Mouse (Mus musculus): ENCODE measurements around the gene Glod4. TPM values are rescaled to one million over a fixed set of nuclear protein-coding genes. Genes with fewer than 3 reads are reported as not detected.

Gene Glod4
- polyA plus RNA-seq, 1 experiment from 2014 or later, result 134 TPM

GRCm38 (mm10) chr11:76120407-76120901, 123.1 kb downstream of the Glod4 start:
- 68% methylated on average over 10 of the region's 10 CpGs for WGBS
- peaks cover 47% of the 10 kb centered on the region for H3K36me3 ChIP-seq (replicated peaks)
- no peak overlapping the region for H3K27ac ChIP-seq
- H3K4me3 ChIP-seq, result no peak overlapping the region
- H3K27me3 ChIP-seq (ENCODE audit: poor library complexity, severe bottlenecking), result no peaks in the 10 kb centered on the region
- no peaks in the 10 kb centered on the region; the same call in 1 of the 2 replicates for H3K4me1 ChIP-seq
- DNase-seq (ENCODE audit: extremely low spot score, low spot score), result no peak
- no peaks in the 10 kb centered on the region for H3K9me3 ChIP-seq

- H3K9me3 ChIP-seq, result no peaks in the 10 kb centered on the region
- H3K27me3 ChIP-seq (ENCODE audit: poor library complexity, severe bottlenecking), result no peaks in the 10 kb centered on the region
- no peak overlapping the region for H3K4me3 ChIP-seq
- WGBS, result 96% methylated on average over 3 of the region's 3 CpGs
- H3K4me1 ChIP-seq, result no peaks in the 10 kb centered on the region
- H3K36me3 ChIP-seq (replicated peaks), result peaks cover 29% of the 10 kb centered on the region
- DNase-seq (ENCODE audit: extremely low spot score, low spot score), result no peak
- no peak overlapping the region for H3K27ac ChIP-seq
Observed at GRCm38 (mm10) chr11:76110416-76110815, 133.1 kb downstream of the Glod4 start.

- 89% methylated on average over 11 of the region's 11 CpGs for WGBS
- Histone ChIP-seq H3K9me3 (no peaks in the 10 kb centered on the region), H3K4me1 (no peaks in the 10 kb centered on the region), H3K4me3 (no peak overlapping the region), H3K27me3 (ENCODE audit: poor library complexity, severe bottlenecking) (no peaks in the 10 kb centered on the region), H3K36me3 (replicated peaks) (peaks cover 11% of the 10 kb centered on the region; the same call in 1 of the 2 replicates), H3K27ac (no peak overlapping the region)
- no peak for DNase-seq (ENCODE audit: extremely low spot score, low spot score)
Observed at GRCm38 (mm10) chr11:76106551-76107496, 136.7 kb downstream of the Glod4 start.

- H3K27ac ChIP-seq, result no peak overlapping the region
- H3K4me1 ChIP-seq, result no peaks in the 10 kb centered on the region
- peaks cover 24% of the 10 kb centered on the region for H3K36me3 ChIP-seq (replicated peaks)
- no peaks in the 10 kb centered on the region for H3K27me3 ChIP-seq (ENCODE audit: poor library complexity, severe bottlenecking)
- H3K9me3 ChIP-seq, result no peaks in the 10 kb centered on the region
- no peak for DNase-seq (ENCODE audit: extremely low spot score, low spot score)
- no peak overlapping the region for H3K4me3 ChIP-seq
Observed at GRCm38 (mm10) chr11:76101154-76101553, 142.4 kb downstream of the Glod4 start.

GRCm38 (mm10) chr11:76099193-76099975, 144.1 kb downstream of the Glod4 start:
- DNase-seq (ENCODE audit: extremely low spot score, low spot score), result no peak
- Histone ChIP-seq H3K27ac (no peak overlapping the region), H3K4me1 (no peaks in the 10 kb centered on the region), H3K36me3 (replicated peaks) (peaks cover 23% of the 10 kb centered on the region), H3K9me3 (no peaks in the 10 kb centered on the region), H3K4me3 (no peak overlapping the region), H3K27me3 (ENCODE audit: poor library complexity, severe bottlenecking) (no peaks in the 10 kb centered on the region)
- WGBS, result 88% methylated on average over 4 of the region's 4 CpGs

- no peaks in the 10 kb centered on the region for H3K4me1 ChIP-seq
- WGBS, result 94% methylated on average over 8 of the region's 8 CpGs
- H3K27ac ChIP-seq, result no peak overlapping the region
- peaks cover 14% of the 10 kb centered on the region for H3K36me3 ChIP-seq (replicated peaks)
- H3K4me3 ChIP-seq, result no peak overlapping the region
- H3K27me3 ChIP-seq (ENCODE audit: poor library complexity, severe bottlenecking), result no peaks in the 10 kb centered on the region
- H3K9me3 ChIP-seq, result no peaks in the 10 kb centered on the region
- DNase-seq (ENCODE audit: extremely low spot score, low spot score), result no peak
Observed at GRCm38 (mm10) chr11:76093610-76094009, 149.9 kb downstream of the Glod4 start.

- Histone ChIP-seq H3K9me3 (no peaks in the 10 kb centered on the region), H3K27ac (no peak overlapping the region), H3K27me3 (ENCODE audit: poor library complexity, severe bottlenecking) (no peaks in the 10 kb centered on the region), H3K36me3 (replicated peaks) (peaks cover 23% of the 10 kb centered on the region), H3K4me1 (0 out of 2 replicates have a peak, but pooled peaks cover 3% of the 10 kb centered on the region), H3K4me3 (no peak overlapping the region)
- no peak for DNase-seq (ENCODE audit: extremely low spot score, low spot score)
- 93% methylated on average over 6 of the region's 6 CpGs for WGBS
Observed at GRCm38 (mm10) chr11:76089776-76090175, 153.7 kb downstream of the Glod4 start.

GRCm38 (mm10) chr11:76088506-76088905, 155.0 kb downstream of the Glod4 start:
- Histone ChIP-seq H3K27me3 (ENCODE audit: poor library complexity, severe bottlenecking) (no peaks in the 10 kb centered on the region), H3K9me3 (no peaks in the 10 kb centered on the region), H3K36me3 (replicated peaks) (peaks cover 23% of the 10 kb centered on the region), H3K4me3 (no peak overlapping the region), H3K27ac (no peak overlapping the region), H3K4me1 (peaks cover 6% of the 10 kb centered on the region; the same call in 1 of the 2 replicates)
- WGBS, result 86% methylated on average over 4 of the region's 4 CpGs
- no peak for DNase-seq (ENCODE audit: extremely low spot score, low spot score)

- H3K4me3 ChIP-seq, result no peak overlapping the region
- no peak overlapping the region for H3K27ac ChIP-seq
- H3K9me3 ChIP-seq, result no peaks in the 10 kb centered on the region
- WGBS, result 63% methylated on average over 5 of the region's 5 CpGs
- peaks cover 26% of the 10 kb centered on the region for H3K36me3 ChIP-seq (replicated peaks)
- H3K4me1 ChIP-seq, result peaks cover 6% of the 10 kb centered on the region; the same call in 1 of the 2 replicates
- peak; percentile 30 for DNase-seq (ENCODE audit: extremely low spot score, low spot score)
- no peaks in the 10 kb centered on the region for H3K27me3 ChIP-seq (ENCODE audit: poor library complexity, severe bottlenecking)
Observed at GRCm38 (mm10) chr11:76085898-76086591, 157.5 kb downstream of the Glod4 start.

- H3K4me1 ChIP-seq, result peaks cover 11% of the 10 kb centered on the region; the same call in 1 of the 2 replicates
- WGBS, result 100% methylated on average over 1 of the region's 1 CpGs
- no peak overlapping the region for H3K4me3 ChIP-seq
- H3K27me3 ChIP-seq (ENCODE audit: poor library complexity, severe bottlenecking), result no peaks in the 10 kb centered on the region
- no peak overlapping the region for H3K27ac ChIP-seq
- DNase-seq (ENCODE audit: extremely low spot score, low spot score), result no peak
- no peaks in the 10 kb centered on the region for H3K9me3 ChIP-seq
- H3K36me3 ChIP-seq (replicated peaks), result peaks cover 35% of the 10 kb centered on the region
Observed at GRCm38 (mm10) chr11:76084943-76085342, 158.6 kb downstream of the Glod4 start.

- Histone ChIP-seq H3K4me3 (no peak overlapping the region), H3K9me3 (no peaks in the 10 kb centered on the region), H3K4me1 (peaks cover 11% of the 10 kb centered on the region; the same call in 1 of the 2 replicates), H3K27ac (no peak overlapping the region), H3K27me3 (ENCODE audit: poor library complexity, severe bottlenecking) (no peaks in the 10 kb centered on the region), H3K36me3 (replicated peaks) (peaks cover 41% of the 10 kb centered on the region)
- 72% methylated on average over 3 of the region's 3 CpGs for WGBS
- DNase-seq (ENCODE audit: extremely low spot score, low spot score), result no peak
Observed at GRCm38 (mm10) chr11:76083941-76084367, 159.6 kb downstream of the Glod4 start.

GRCm38 (mm10) chr11:76081048-76081640, 162.4 kb downstream of the Glod4 start:
- H3K9me3 ChIP-seq, result no peaks in the 10 kb centered on the region
- H3K27ac ChIP-seq, result no peak overlapping the region
- no peak overlapping the region for H3K4me3 ChIP-seq
- peaks cover 8% of the 10 kb centered on the region; the same call in 1 of the 2 replicates for H3K4me1 ChIP-seq
- 88% methylated on average over 6 of the region's 6 CpGs for WGBS
- H3K27me3 ChIP-seq (ENCODE audit: poor library complexity, severe bottlenecking), result no peaks in the 10 kb centered on the region
- peaks cover 41% of the 10 kb centered on the region for H3K36me3 ChIP-seq (replicated peaks)
- DNase-seq (ENCODE audit: extremely low spot score, low spot score), result no peak
